Mouse (Mus musculus): ENCODE data around the gene Slc22a16. TPM values are rescaled to one million over a fixed set of nuclear protein-coding genes. Genes with fewer than 3 reads are reported as not detected.

Gene Slc22a16
- total and polyA plus RNA-seq, 3 experiments = not detected

GRCm38 (mm10) chr10:40638823-40639819 lies 69.0 kb downstream of the Slc22a16 start:
- Histone ChIP-seq H3K4me3 (ENCODE audit: low read depth, low read length) (no peak overlapping the region), H3K27me3 (ENCODE audit: insufficient read depth, low read length) (peaks cover 7% of the 10 kb centered on the region; the same call in 1 of the 2 replicates), H3K9me3 (replicated peaks) (no peaks in the 10 kb centered on the region), H3K4me1 (ENCODE audit: insufficient read depth, low read depth, low read length) (no peaks in the 10 kb centered on the region), H3K36me3 (replicated peaks) (no peaks in the 10 kb centered on the region)
- DNase-seq (ENCODE audit: low spot score) (no peak), ATAC-seq (ENCODE audit: extremely low read depth, insufficient number of reproducible peaks, low FRiP score, poor library complexity, severe bottlenecking) (no peak)
- TF ChIP-seq POLR2AphosphoS5 (IDR thresholded peaks at IDR 0.05; ENCODE audit: insufficient replicate concordance, low read depth, low read length) (no peak), GATA2 (IDR thresholded peaks at IDR 0.05; ENCODE audit: borderline replicate concordance, low read depth, low read length) (no peak), CTCF (IDR thresholded peaks at IDR 0.05; ENCODE audit: low read depth, low read length) (no peak), GATA1 (IDR thresholded peaks at IDR 0.05; ENCODE audit: borderline replicate concordance, low read length) (no peak), TAL1 (conservative IDR thresholded peaks at IDR 0.05; ENCODE audit: low read depth, low read length) (no peak)

- DNase-seq (ENCODE audit: low spot score) = no peak
- Histone ChIP-seq H3K9me3 (replicated peaks) (no peaks in the 10 kb centered on the region), H3K4me3 (ENCODE audit: low read depth, low read length) (no peak overlapping the region), H3K4me1 (ENCODE audit: insufficient read depth, low read depth, low read length) (no peaks in the 10 kb centered on the region), H3K36me3 (replicated peaks) (no peaks in the 10 kb centered on the region), H3K27me3 (ENCODE audit: insufficient read depth, low read length) (peaks cover 7% of the 10 kb centered on the region; the same call in 1 of the 2 replicates)
- no peak for ATAC-seq (ENCODE audit: extremely low read depth, insufficient number of reproducible peaks, low FRiP score, poor library complexity, severe bottlenecking)
- TF ChIP-seq TAL1 (conservative IDR thresholded peaks at IDR 0.05; ENCODE audit: low read depth, low read length) (no peak), GATA2 (IDR thresholded peaks at IDR 0.05; ENCODE audit: borderline replicate concordance, low read depth, low read length) (no peak), POLR2AphosphoS5 (IDR thresholded peaks at IDR 0.05; ENCODE audit: insufficient replicate concordance, low read depth, low read length) (no peak), CTCF (IDR thresholded peaks at IDR 0.05; ENCODE audit: low read depth, low read length) (no peak), GATA1 (IDR thresholded peaks at IDR 0.05; ENCODE audit: borderline replicate concordance, low read length) (no peak)
Observed at GRCm38 (mm10) chr10:40640406-40640805, 70.3 kb downstream of the Slc22a16 start.

GRCm38 (mm10) chr10:40641901-40642300 lies 71.8 kb downstream of the Slc22a16 start:
- H3K9me3 ChIP-seq (replicated peaks) = no peaks in the 10 kb centered on the region; the same call in 1 of the 2 replicates
- no peaks in the 10 kb centered on the region for H3K4me1 ChIP-seq (ENCODE audit: insufficient read depth, low read depth, low read length)
- H3K27me3 ChIP-seq (ENCODE audit: insufficient read depth, low read length) = peaks cover 7% of the 10 kb centered on the region; the same call in 1 of the 2 replicates
- DNase-seq (ENCODE audit: low spot score) (no peak), ATAC-seq (ENCODE audit: extremely low read depth, insufficient number of reproducible peaks, low FRiP score, poor library complexity, severe bottlenecking) (no peak)
- H3K4me3 ChIP-seq (ENCODE audit: low read depth, low read length) = no peak overlapping the region
- H3K36me3 ChIP-seq (replicated peaks) = no peaks in the 10 kb centered on the region
- TF ChIP-seq POLR2AphosphoS5 (IDR thresholded peaks at IDR 0.05; ENCODE audit: insufficient replicate concordance, low read depth, low read length) = no peak
- no peak for TF ChIP-seq GATA1 (IDR thresholded peaks at IDR 0.05; ENCODE audit: borderline replicate concordance, low read length)
- TF ChIP-seq GATA2 (IDR thresholded peaks at IDR 0.05; ENCODE audit: borderline replicate concordance, low read depth, low read length) = no peak
- no peak for TF ChIP-seq CTCF (IDR thresholded peaks at IDR 0.05; ENCODE audit: low read depth, low read length)
- no peak for TF ChIP-seq TAL1 (conservative IDR thresholded peaks at IDR 0.05; ENCODE audit: low read depth, low read length)

- ATAC-seq (ENCODE audit: extremely low read depth, insufficient number of reproducible peaks, low FRiP score, poor library complexity, severe bottlenecking) (no peak), DNase-seq (ENCODE audit: low spot score) (no peak)
- H3K27me3 ChIP-seq (ENCODE audit: insufficient read depth, low read length) = peaks cover 7% of the 10 kb centered on the region; the same call in 1 of the 2 replicates
- no peaks in the 10 kb centered on the region; the same call in 1 of the 2 replicates for H3K9me3 ChIP-seq (replicated peaks)
- H3K4me1 ChIP-seq (ENCODE audit: insufficient read depth, low read depth, low read length) = no peaks in the 10 kb centered on the region
- H3K4me3 ChIP-seq (ENCODE audit: low read depth, low read length) = no peak overlapping the region
- TF ChIP-seq GATA1 (IDR thresholded peaks at IDR 0.05; ENCODE audit: borderline replicate concordance, low read length) = no peak
- no peak for TF ChIP-seq CTCF (IDR thresholded peaks at IDR 0.05; ENCODE audit: low read depth, low read length)
- TF ChIP-seq GATA2 (IDR thresholded peaks at IDR 0.05; ENCODE audit: borderline replicate concordance, low read depth, low read length) = no peak
- TF ChIP-seq TAL1 (conservative IDR thresholded peaks at IDR 0.05; ENCODE audit: low read depth, low read length) = no peak
- TF ChIP-seq POLR2AphosphoS5 (IDR thresholded peaks at IDR 0.05; ENCODE audit: insufficient replicate concordance, low read depth, low read length) = no peak
- no peaks in the 10 kb centered on the region for H3K36me3 ChIP-seq (replicated peaks)
Observed at GRCm38 (mm10) chr10:40643126-40643525, 73.0 kb downstream of the Slc22a16 start.

- peaks cover 2% of the 10 kb centered on the region; the same call in 1 of the 2 replicates for H3K27me3 ChIP-seq (ENCODE audit: insufficient read depth, low read length)
- H3K9me3 ChIP-seq (replicated peaks) = no peaks in the 10 kb centered on the region; the same call in 1 of the 2 replicates
- H3K4me1 ChIP-seq (ENCODE audit: insufficient read depth, low read depth, low read length) = no peaks in the 10 kb centered on the region
- DNase-seq (ENCODE audit: low spot score) (no peak), ATAC-seq (ENCODE audit: extremely low read depth, insufficient number of reproducible peaks, low FRiP score, poor library complexity, severe bottlenecking) (no peak)
- TF ChIP-seq TAL1 (conservative IDR thresholded peaks at IDR 0.05; ENCODE audit: low read depth, low read length) (no peak), GATA1 (IDR thresholded peaks at IDR 0.05; ENCODE audit: borderline replicate concordance, low read length) (no peak), POLR2AphosphoS5 (IDR thresholded peaks at IDR 0.05; ENCODE audit: insufficient replicate concordance, low read depth, low read length) (no peak), GATA2 (IDR thresholded peaks at IDR 0.05; ENCODE audit: borderline replicate concordance, low read depth, low read length) (no peak), CTCF (IDR thresholded peaks at IDR 0.05; ENCODE audit: low read depth, low read length) (no peak)
- no peak overlapping the region for H3K4me3 ChIP-seq (ENCODE audit: low read depth, low read length)
- H3K36me3 ChIP-seq (replicated peaks) = no peaks in the 10 kb centered on the region
Observed at GRCm38 (mm10) chr10:40644456-40644855, 74.3 kb downstream of the Slc22a16 start.

- H3K4me3 ChIP-seq (ENCODE audit: low read depth, low read length) = no peak overlapping the region
- ATAC-seq (ENCODE audit: extremely low read depth, insufficient number of reproducible peaks, low FRiP score, poor library complexity, severe bottlenecking) (no peak), DNase-seq (ENCODE audit: low spot score) (no peak)
- peaks cover 2% of the 10 kb centered on the region; the same call in 1 of the 2 replicates for H3K27me3 ChIP-seq (ENCODE audit: insufficient read depth, low read length)
- H3K36me3 ChIP-seq (replicated peaks) = no peaks in the 10 kb centered on the region
- no peak for TF ChIP-seq GATA2 (IDR thresholded peaks at IDR 0.05; ENCODE audit: borderline replicate concordance, low read depth, low read length)
- TF ChIP-seq POLR2AphosphoS5 (IDR thresholded peaks at IDR 0.05; ENCODE audit: insufficient replicate concordance, low read depth, low read length) = no peak
- TF ChIP-seq TAL1 (conservative IDR thresholded peaks at IDR 0.05; ENCODE audit: low read depth, low read length) = no peak
- TF ChIP-seq GATA1 (IDR thresholded peaks at IDR 0.05; ENCODE audit: borderline replicate concordance, low read length) = no peak
- no peak for TF ChIP-seq CTCF (IDR thresholded peaks at IDR 0.05; ENCODE audit: low read depth, low read length)
- H3K9me3 ChIP-seq (replicated peaks) = no peaks in the 10 kb centered on the region; the same call in 1 of the 2 replicates
- H3K4me1 ChIP-seq (ENCODE audit: insufficient read depth, low read depth, low read length) = no peaks in the 10 kb centered on the region
Observed at GRCm38 (mm10) chr10:40645346-40645745, 75.2 kb downstream of the Slc22a16 start.

Measured in G1E (cell line).